Mouse (Mus musculus): ENCODE measurements around the gene Cflar.
"Not testable (repeated sequence)": the region's sequence is repeated elsewhere in the genome, so short reads cannot be mapped to it uniquely, and the experiment has no call there.

Gene Cflar

DNA sequence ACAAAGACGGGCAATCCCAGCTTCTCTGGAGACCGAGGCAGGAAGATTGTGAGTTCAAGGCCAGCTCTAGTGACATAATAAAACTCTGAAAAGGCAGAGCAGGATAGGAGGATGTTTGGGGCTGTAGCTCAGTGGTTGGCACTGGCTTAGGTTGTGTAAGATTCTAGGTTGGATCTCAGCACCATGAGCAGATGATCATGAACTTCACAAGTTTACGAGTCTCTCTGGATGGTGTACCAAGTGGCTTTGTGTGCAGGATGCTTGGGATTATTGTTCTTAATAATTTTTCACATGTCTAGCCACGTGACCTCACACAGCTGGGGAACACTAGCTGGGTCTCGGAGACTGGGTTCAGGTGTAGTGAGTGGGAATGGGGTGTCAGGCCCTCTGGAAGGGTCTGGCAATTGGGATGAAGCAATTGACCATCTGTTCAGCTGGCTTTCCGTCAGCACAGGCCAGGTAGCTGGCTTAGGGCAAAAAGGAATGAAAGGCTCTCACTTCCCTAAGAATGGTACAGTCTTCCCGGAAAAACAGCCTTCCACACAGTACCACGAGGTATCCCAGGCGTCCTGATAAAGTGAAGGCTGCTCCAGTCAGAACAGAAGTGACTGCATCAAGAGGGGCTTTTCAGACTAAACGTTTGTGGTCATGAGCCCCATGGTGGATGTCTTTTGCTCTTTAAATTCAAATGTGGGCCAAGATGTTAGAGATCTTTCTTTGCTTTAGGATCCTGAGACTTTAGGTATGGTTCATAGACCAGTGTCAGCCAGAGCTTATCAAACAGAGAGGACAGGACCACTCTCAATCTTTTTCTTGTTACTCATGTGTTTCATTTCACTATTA lies 16.7 kb downstream of the Cflar start:
- DNase-seq (ENCODE audit: low spot score), result no peak

DNA sequence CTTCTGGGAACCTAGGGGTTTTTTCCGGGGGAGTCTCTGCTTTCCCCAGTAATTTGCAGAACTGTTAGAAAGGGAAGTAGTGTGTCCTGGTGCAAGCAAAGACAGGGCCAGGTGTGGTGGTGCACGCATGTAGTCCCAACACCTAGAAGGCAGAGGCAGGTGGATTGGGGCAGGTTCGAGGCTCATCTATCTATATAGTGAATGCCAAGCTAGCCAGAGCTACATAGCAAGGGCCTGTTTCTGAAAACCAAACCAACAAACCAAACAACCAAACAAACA lies 17.2 kb downstream of the Cflar start:
- no peak for DNase-seq (ENCODE audit: low spot score)

DNA sequence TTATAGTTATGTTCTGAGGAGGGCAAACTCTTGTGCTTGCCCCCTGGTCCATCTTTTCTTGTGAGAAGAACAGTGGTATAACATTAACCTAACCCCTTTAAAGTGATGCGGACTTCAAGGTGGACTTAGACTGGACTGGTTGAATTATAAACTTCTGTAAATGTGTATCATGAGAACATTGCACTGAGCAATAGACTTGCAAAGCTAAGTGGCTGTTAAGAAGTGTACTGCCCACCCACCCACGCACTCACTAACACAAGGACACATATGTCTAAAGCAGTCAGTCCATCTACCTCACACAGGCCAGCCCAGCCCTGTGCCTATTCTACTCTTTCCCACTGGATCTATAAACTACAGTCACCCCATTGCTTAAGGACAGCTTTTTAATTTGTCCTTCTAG lies 22.3 kb downstream of the Cflar start:
- no peak for DNase-seq (ENCODE audit: low spot score)

DNA sequence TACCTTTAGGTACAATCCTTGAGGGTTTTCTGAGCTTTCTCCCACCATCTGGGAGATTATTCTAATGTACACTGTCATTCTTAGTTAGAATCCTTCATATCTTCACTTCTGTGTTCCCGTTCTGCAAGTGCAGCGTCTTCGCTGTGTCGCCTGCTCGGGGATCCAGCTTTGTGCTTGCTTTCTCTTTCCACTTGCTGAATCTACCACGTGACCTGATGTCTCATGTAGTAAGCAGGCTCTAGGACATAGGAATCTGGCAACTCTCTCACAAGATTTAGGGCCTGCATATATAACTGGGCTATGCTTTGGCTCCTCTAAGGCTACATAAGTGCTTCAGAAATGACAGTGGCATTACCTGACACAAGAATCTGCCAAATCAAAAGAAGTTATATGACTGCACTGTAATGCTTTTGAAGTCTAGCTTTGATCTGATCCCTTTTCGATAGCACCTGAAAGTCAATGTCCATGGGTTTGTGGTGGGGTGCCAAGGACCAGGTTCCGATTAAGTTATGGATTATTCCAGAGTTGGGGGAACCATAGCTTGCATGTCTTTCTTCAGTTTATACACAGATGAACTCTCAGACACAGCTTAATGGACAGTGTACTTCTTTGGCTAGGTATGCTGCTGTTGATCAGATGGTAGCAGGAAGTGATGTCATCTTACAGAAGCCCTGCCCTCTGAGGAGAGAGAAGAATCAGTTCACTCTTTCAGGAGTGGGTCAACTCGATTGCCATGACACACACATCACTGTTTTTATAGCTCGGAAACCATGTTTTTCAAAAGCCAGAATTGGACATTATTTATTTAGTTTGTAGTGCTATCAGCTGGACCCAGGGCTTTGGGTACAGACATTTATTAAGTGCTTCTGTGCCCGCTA lies 23.0 kb downstream of the Cflar start:
- DNase-seq (ENCODE audit: low spot score), result peak; percentile 39

GRCm38 (mm10) chr1:58735962-58736361 lies 24.7 kb downstream of the Cflar start:
- peak; percentile 16 for DNase-seq (ENCODE audit: low spot score)

DNA sequence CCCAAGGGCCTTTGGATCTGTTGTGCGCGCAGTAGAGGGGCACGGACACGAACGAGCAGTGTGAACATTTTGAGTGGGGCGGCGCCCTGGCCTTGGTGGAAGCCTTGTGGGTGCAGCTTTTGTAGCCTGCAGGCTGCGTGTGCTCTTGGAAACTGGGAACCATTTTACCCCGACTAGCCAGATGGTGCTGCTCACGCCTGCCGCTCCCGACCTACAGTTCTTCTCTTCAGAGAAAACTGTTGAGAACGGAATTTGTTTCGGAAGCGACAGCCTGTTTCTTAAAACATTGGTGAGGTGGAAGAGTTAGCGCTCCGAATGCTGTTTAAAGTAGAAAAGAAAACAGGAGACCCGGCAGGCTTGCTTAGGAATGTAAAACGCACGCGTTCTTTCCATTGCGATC lies 25.7 kb downstream of the Cflar start:
- DNase-seq (ENCODE audit: low spot score), result no peak

GRCm38 (mm10) chr1:58739529-58739928 lies 28.2 kb downstream of the Cflar start:
- no peak for DNase-seq (ENCODE audit: low spot score)

DNA sequence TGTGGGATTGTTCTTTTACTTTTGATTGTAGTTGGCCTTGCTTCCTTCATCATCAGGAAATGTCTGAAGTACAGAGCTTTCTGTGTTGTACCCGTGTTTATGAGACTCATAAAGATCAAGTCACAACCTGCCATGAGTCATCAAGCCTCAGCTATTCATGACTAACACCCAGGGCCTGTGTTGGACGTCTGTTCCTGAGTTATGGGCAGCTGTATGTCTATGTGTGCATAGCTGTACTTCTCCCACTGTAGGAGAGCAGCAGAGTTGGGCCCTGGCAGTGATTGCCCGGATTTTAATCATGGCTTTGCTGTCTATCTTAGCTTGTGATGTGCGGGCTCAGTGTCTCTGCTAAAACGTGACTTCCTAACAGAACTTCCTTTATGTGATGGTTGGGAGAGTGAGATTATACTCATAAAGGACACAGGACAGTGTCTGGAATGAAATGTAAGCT lies 31.3 kb downstream of the Cflar start:
- DNase-seq (ENCODE audit: low spot score), result no peak

GRCm38 (mm10) chr1:58743252-58743651 lies 31.9 kb downstream of the Cflar start:
- no peak for DNase-seq (ENCODE audit: low spot score)

GRCm38 (mm10) chr1:58744645-58745044 lies 33.3 kb downstream of the Cflar start:
- DNase-seq (ENCODE audit: low spot score), result no peak

GRCm38 (mm10) chr1:58746880-58747279 lies 35.6 kb downstream of the Cflar start:
- DNase-seq (ENCODE audit: low spot score), result peak; percentile 37

- DNase-seq (ENCODE audit: low spot score), result no peak
These were observed 48.1 kb downstream of the Cflar start for GRCm38 (mm10) chr1:58759451-58759850.

DNA sequence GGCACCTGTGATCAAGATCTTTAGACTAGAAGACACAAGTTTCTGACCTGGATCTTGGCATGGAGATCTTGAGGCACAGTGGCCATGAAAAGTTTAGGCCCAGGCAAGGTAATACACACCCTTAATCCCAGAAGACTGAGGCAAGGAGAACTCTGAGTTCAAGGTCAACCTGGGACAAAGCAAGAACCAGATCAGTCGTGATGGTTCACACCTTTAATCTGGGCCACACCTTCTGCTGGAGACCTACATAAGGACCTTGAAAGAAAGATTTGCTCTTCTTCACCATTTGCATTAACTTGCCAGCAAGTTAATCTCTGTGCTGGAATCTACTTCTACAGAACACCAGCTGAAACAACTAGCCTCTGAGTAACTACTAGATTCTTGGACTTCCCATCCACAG lies 49.3 kb downstream of the Cflar start:
- DNase-seq (ENCODE audit: low spot score), result no peak

- peak; percentile 17 for DNase-seq (ENCODE audit: low spot score)
These were observed 50.3 kb downstream of the Cflar start for GRCm38 (mm10) chr1:58761391-58762275.

GRCm38 (mm10) chr1:58762576-58762975 lies 51.3 kb downstream of the Cflar start:
- no peak for DNase-seq (ENCODE audit: low spot score)

- not testable (repeated sequence) for DNase-seq (ENCODE audit: low spot score)
These were observed 55.1 kb downstream of the Cflar start for GRCm38 (mm10) chr1:58766446-58766845.

DNA sequence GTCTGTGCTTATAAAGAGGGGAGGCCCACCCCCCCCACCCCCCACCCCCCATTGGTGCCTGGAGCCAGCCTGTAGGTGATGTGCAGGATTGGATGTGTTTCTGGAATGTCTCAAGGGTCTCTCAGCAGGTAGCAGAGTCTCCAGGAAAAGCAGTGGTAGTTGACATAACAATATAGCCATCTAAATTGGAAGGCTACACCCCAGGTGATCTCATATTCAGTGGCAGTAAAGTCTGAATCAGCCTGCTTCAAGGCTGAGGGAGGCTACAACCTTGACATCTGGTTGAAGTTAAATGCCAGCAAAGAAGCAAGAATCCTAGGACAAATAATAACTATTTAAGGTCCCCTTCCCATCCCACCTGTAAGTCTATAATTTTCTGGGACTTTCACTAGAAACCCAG lies 57.8 kb downstream of the Cflar start:
- no peak for DNase-seq (ENCODE audit: low spot score)

DNA sequence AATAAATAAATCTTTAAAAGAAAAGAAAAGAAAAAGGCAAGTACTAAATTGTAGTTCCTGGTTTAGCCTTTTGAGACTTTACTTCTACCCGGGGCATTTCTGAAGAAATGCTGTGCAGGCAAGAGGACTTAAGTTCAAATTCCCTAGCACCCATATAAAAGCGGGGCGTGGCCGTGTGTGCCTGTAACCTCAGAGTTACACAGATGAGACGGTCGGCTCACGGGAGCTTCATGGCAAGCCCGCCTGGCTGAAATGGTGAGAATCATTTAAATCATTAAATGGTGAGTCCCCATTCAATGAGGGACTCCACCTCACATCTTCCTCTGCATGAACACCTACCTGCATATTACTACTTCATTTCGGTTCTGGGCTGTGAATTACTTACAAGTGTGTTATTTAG lies 58.4 kb downstream of the Cflar start:
- DNase-seq (ENCODE audit: low spot score), result no peak

DNA sequence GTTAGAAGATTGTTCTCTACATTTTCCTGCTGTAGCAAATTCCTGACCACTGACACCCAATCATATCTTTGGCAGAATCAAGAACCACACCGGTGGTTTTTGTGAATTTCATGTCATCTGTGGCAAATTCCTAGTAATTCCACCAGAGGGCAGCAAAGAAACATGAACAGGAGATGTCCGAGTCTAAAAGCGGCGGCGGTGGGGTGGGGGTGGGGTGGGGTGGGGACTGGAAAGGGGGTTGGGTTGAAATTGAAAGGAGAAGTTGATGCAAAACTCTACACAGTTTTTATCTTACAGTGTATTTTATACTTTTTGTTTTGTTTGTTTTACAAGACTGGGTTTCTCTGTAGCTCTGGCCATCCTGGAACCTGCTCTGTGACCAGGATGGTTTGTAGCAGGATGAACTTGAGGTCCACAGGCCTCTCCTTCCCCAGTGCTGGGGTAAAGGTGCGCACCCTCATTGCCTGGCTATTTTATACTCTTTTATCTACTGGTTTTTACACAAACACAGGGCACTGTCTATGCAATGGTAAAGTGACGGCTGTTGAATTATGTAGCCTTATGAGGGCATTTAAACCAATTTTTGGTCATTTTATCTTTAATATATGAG lies 58.9 kb downstream of the Cflar start:
- DNase-seq (ENCODE audit: low spot score), result peak; percentile 51

DNA sequence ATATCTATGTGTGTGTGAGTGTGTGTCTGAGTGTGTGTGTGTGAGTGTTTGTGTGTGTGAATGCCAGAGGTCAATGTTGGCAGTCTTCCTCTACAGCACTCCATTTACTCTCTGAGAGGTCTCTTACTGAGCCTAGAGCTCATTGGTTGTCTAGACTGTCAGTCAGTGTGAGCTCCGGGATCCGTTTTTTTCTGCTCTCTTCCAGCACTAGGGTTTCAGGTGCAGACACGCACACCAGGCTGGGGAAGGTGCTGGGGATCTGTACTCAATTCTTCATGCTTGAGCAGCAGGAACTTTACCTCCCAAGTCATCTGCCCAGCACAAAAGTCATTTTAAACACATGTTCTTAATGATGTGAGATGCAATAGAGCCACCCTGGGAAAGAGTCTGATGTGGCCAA lies 60.8 kb downstream of the Cflar start:
- no peak for DNase-seq (ENCODE audit: low spot score)

GRCm38 (mm10) chr1:58773280-58773679 lies 62.0 kb downstream of the Cflar start:
- DNase-seq (ENCODE audit: low spot score), result no peak

- peak; percentile 32 for DNase-seq (ENCODE audit: low spot score)
These were observed 62.6 kb downstream of the Cflar start for GRCm38 (mm10) chr1:58773905-58774304.
